Mouse (Mus musculus): ENCODE data around the gene Olig2.

- TF ChIP-seq USF1 (IDR thresholded peaks at IDR 0.05; ENCODE audit: low read depth, low read length) (no peak), NRF1 (IDR thresholded peaks at IDR 0.05; ENCODE audit: insufficient read depth, low read depth, low read length, poor library complexity, severe bottlenecking) (no peak), USF2 (IDR thresholded peaks at IDR 0.05; ENCODE audit: borderline replicate concordance in 1 of 2, insufficient read depth in 1 of 2, low read depth in 1 of 2, low read length in 2 of 2) (no peak), CTCF (IDR thresholded peaks at IDR 0.05 in 2 of 3, conservative IDR thresholded peaks at IDR 0.05 in 1 of 3; ENCODE audit: control insufficient read depth in 1 of 3, insufficient read depth in 1 of 3, low read depth in 2 of 3, low read length in 3 of 3, poor library complexity in 1 of 3, severe bottlenecking in 1 of 3) (no peak), POLR2A (IDR thresholded peaks at IDR 0.05; ENCODE audit: control insufficient read depth in 1 of 2, insufficient read depth in 1 of 2, low read depth in 1 of 2, low read length in 2 of 2, poor library complexity in 1 of 2) (no peak), ZC3H11A (IDR thresholded peaks at IDR 0.05; ENCODE audit: low read depth, low read length) (no peak), EP300 (IDR thresholded peaks at IDR 0.05; ENCODE audit: low read depth in 1 of 2, low read length in 2 of 2) (no peak), ZNF384 (IDR thresholded peaks at IDR 0.05; ENCODE audit: low read depth, low read length) (no peak), NELFE (IDR thresholded peaks at IDR 0.05; ENCODE audit: low read depth, low read length) (no peak), JUND (IDR thresholded peaks at IDR 0.05; ENCODE audit: low read depth, low read length) (no peak), POLR2AphosphoS2 (IDR thresholded peaks at IDR 0.05; ENCODE audit: low read length) (no peak), RAD21 (IDR thresholded peaks at IDR 0.05; ENCODE audit: low read depth, low read length) (no peak), MAX (IDR thresholded peaks at IDR 0.05; ENCODE audit: low read length) (no peak), CHD1 (IDR thresholded peaks at IDR 0.05; ENCODE audit: low read depth, low read length) (no peak)
Observed at GRCm38 (mm10) chr16:91202989-91203388, 22.3 kb upstream of the Olig2 start.

All from MEL (cell line).